Mouse (Mus musculus): ENCODE data around the gene Sarm1. TPM values are rescaled to one million over a fixed set of nuclear protein-coding genes. Genes with fewer than 3 reads are reported as not detected.

The Sarm1 gene
- polyA plus RNA-seq, 1 experiment from 2014 or later: 0.89 TPM

DNA sequence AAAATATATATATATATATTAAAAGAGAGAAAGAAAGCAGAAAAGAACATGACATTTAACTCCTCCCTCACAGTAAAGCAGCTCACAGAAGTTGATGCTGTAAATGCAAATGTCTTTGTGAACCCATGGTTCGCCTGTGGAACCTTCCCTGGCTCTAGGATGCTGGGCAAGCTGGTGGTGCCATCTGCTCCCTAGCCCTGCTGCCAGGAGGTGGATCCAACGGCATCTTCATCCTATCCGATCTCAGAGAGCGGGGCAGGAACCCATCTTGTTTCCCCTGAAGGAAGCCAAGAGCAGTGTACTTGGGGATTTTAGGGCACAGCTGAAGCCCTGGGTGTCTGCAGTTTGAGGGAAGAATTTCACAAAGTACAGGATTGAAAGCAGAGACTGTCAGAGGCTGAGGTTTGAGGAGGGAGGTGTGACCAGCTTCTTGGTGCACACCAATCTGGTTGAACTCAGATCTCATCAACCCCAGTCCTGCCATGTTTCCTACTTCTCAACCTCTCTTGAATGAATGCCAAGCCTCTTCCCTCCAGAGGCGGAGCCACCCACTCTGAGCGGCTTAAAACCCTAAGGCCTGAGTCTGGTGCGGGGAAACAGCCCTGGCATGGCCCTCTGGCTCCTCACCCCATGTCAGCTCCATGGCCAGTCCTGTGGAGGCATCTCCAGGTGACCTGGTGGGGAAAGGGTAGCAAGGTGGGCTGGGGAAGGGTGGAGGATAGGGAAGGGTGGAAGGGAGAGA lies 5.5 kb upstream of the Sarm1 start, which contains the start of gene Sebox:
Gene Sebox, plus strand, starts transcription at position 539 of the 742 bp plus-strand sequence.
- H3K27me3 ChIP-seq (ENCODE audit: control insufficient read depth, insufficient read depth, low read length): no peaks in the 10 kb centered on the region
- no peak within 1 kb of the TSS for H3K27ac ChIP-seq (replicated peaks)
- peaks cover 8% of the 10 kb centered on the region; the same call in 1 of the 2 replicates for H3K36me3 ChIP-seq (ENCODE audit: control insufficient read depth, insufficient read depth, low read length)
- TF ChIP-seq CTCF (IDR thresholded peaks at IDR 0.05; ENCODE audit: low read depth) (no peak), EP300 (optimal IDR thresholded peaks at IDR 0.05) (no peak)
- ATAC-seq (ENCODE audit: low FRiP score, low TSS enrichment) (no peak), DNase-seq (ENCODE audit: low spot score) (no peak)
- H3K9ac ChIP-seq (ENCODE audit: low read length): no peak within 1 kb of the TSS
- WGBS: 60% methylated on average over 7 of the region's 7 CpGs
- H3K4me1 ChIP-seq (replicated peaks; ENCODE audit: control insufficient read depth, insufficient read depth): no peaks in the 10 kb centered on the region
- H3K4me2 ChIP-seq (replicated peaks; ENCODE audit: low read depth): no peak within 1 kb of the TSS
- H3K9me3 ChIP-seq (ENCODE audit: control insufficient read depth, low read length): no peaks in the 10 kb centered on the region
- no peak within 1 kb of the TSS for H3K4me3 ChIP-seq (ENCODE audit: low read depth, low read length)

DNA sequence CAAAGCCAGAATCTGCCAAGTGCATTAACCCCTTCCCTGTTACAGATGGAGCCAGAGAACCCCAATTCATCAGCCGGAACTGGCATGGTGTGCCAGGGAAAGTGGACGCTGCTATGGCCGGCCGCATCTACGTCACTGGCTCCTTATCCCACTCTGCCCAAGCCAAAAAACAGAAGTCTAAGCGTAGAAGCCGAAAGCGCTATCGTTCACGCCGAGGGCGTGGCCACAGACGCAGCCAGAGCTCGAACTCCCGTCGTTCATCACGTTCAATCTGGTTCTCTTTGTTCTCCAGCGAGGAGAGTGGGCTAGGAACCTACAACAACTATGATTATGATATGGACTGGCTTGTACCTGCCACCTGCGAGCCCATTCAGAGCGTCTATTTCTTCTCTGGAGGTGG lies 4.0 kb upstream of the Sarm1 start:
- WGBS: 66% methylated on average over 20 of the region's 20 CpGs
- Histone ChIP-seq H3K27me3 (ENCODE audit: control insufficient read depth, insufficient read depth, low read length) (no peaks in the 10 kb centered on the region), H3K27ac (replicated peaks) (no peak overlapping the region), H3K4me3 (ENCODE audit: low read depth, low read length) (no peak overlapping the region), H3K4me2 (replicated peaks; ENCODE audit: low read depth) (no peak overlapping the region), H3K9me3 (ENCODE audit: control insufficient read depth, low read length) (no peaks in the 10 kb centered on the region), H3K4me1 (replicated peaks; ENCODE audit: control insufficient read depth, insufficient read depth) (no peaks in the 10 kb centered on the region; the same call in 1 of the 2 replicates), H3K36me3 (ENCODE audit: control insufficient read depth, insufficient read depth, low read length) (0 out of 2 replicates have a peak, but pooled peaks cover 3% of the 10 kb centered on the region), H3K9ac (ENCODE audit: low read length) (no peak overlapping the region)
- DNase-seq (ENCODE audit: low spot score) (no peak), ATAC-seq (ENCODE audit: low FRiP score, low TSS enrichment) (no peak)
- TF ChIP-seq CTCF (IDR thresholded peaks at IDR 0.05; ENCODE audit: low read depth) (no peak), EP300 (optimal IDR thresholded peaks at IDR 0.05) (no peak)

DNA sequence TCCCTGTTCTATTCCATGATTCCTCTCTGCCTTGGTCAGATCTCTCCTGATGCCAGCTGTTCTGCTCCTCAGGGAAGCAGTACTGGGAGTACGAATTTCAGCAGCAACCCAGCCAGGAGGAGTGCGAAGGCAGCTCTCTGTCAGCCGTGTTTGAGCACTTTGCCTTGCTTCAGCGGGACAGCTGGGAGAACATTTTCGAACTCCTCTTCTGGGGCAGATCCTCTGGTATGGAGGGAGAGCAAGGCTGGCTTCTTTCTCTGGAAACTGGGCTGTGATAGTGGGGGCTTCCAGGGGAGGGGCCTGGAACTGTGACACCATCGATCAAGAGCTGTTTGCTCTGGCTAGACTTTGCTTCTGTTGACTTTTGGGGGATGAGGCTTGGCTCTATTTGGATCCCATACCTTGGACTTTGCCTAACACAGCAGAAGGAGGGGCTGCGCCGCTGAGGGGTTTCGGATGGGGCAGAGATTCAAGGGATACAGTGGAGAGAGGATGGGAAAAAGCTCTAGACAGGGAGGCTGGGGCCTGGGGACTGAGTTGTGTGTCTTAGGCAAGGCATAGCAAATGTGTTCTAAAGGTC lies 3.2 kb upstream of the Sarm1 start:
- no peak for TF ChIP-seq CTCF (IDR thresholded peaks at IDR 0.05; ENCODE audit: low read depth)
- no peak for TF ChIP-seq EP300 (optimal IDR thresholded peaks at IDR 0.05)
- 43% methylated on average over 9 of the region's 9 CpGs for WGBS
- Histone ChIP-seq H3K36me3 (ENCODE audit: control insufficient read depth, insufficient read depth, low read length) (no peaks in the 10 kb centered on the region), H3K4me2 (replicated peaks; ENCODE audit: low read depth) (no peak overlapping the region), H3K4me1 (replicated peaks; ENCODE audit: control insufficient read depth, insufficient read depth) (no peaks in the 10 kb centered on the region; the same call in 1 of the 2 replicates), H3K9me3 (ENCODE audit: control insufficient read depth, low read length) (no peaks in the 10 kb centered on the region), H3K27ac (replicated peaks) (no peak overlapping the region), H3K4me3 (ENCODE audit: low read depth, low read length) (no peak overlapping the region), H3K27me3 (ENCODE audit: control insufficient read depth, insufficient read depth, low read length) (0 out of 2 replicates have a peak, but pooled peaks cover under 1% of the 10 kb centered on the region), H3K9ac (ENCODE audit: low read length) (no peak overlapping the region)
- DNase-seq (ENCODE audit: low spot score) (no peak), ATAC-seq (ENCODE audit: low FRiP score, low TSS enrichment) (no peak)

- 0 out of 2 replicates have a peak, but pooled peaks cover 5% of the 10 kb centered on the region for H3K27me3 ChIP-seq (ENCODE audit: control insufficient read depth, insufficient read depth, low read length)
- no peak overlapping the region for H3K4me3 ChIP-seq (ENCODE audit: low read depth, low read length)
- no peak for TF ChIP-seq EP300 (optimal IDR thresholded peaks at IDR 0.05)
- no peak for TF ChIP-seq CTCF (IDR thresholded peaks at IDR 0.05; ENCODE audit: low read depth)
Measured at GRCm38 (mm10) chr11:78499543-78499942, 2.0 kb upstream of the Sarm1 start.

GRCm38 (mm10) chr11:78499004-78499403 lies 1.4 kb upstream of the Sarm1 start, which contains the start of gene Vtn:
Gene Vtn (plus strand): TSS chr11:78499091.
- DNase-seq (ENCODE audit: low spot score) (no peak), ATAC-seq (ENCODE audit: low FRiP score, low TSS enrichment) (no peak)
- 52% methylated on average over 7 of the region's 7 CpGs for WGBS
- no peak within 1 kb of the TSS for H3K9ac ChIP-seq (ENCODE audit: low read length)
- TF ChIP-seq EP300 (optimal IDR thresholded peaks at IDR 0.05) (no peak), CTCF (IDR thresholded peaks at IDR 0.05; ENCODE audit: low read depth) (no peak)
- H3K9me3 ChIP-seq (ENCODE audit: control insufficient read depth, low read length): no peaks in the 10 kb centered on the region
- H3K27me3 ChIP-seq (ENCODE audit: control insufficient read depth, insufficient read depth, low read length): 0 out of 2 replicates have a peak, but pooled peaks cover 5% of the 10 kb centered on the region
- H3K36me3 ChIP-seq (ENCODE audit: control insufficient read depth, insufficient read depth, low read length): no peaks in the 10 kb centered on the region
- peak within 1 kb of the TSS; percentile 71 for H3K4me2 ChIP-seq (replicated peaks; ENCODE audit: low read depth)
- H3K27ac ChIP-seq (replicated peaks): 0 out of 2 replicates have a peak within 1 kb of the TSS, but pooled peaks have one; percentile 13
- no peaks in the 10 kb centered on the region; the same call in 1 of the 2 replicates for H3K4me1 ChIP-seq (replicated peaks; ENCODE audit: control insufficient read depth, insufficient read depth)
- peak within 1 kb of the TSS; percentile 40 for H3K4me3 ChIP-seq (ENCODE audit: low read depth, low read length)

More at GRCm38 (mm10) chr11:78499543-78499942, 2.0 kb upstream of the Sarm1 start:
- Histone ChIP-seq H3K4me1 (replicated peaks; ENCODE audit: control insufficient read depth, insufficient read depth) (no peaks in the 10 kb centered on the region; the same call in 1 of the 2 replicates), H3K36me3 (ENCODE audit: control insufficient read depth, insufficient read depth, low read length) (no peaks in the 10 kb centered on the region), H3K9me3 (ENCODE audit: control insufficient read depth, low read length) (no peaks in the 10 kb centered on the region), H3K27ac (replicated peaks) (no peak overlapping the region), H3K4me2 (replicated peaks; ENCODE audit: low read depth) (no peak overlapping the region), H3K9ac (ENCODE audit: low read length) (no peak overlapping the region)
- no peak for ATAC-seq (ENCODE audit: low FRiP score, low TSS enrichment)
- 35% methylated on average over 16 of the region's 16 CpGs for WGBS
- DNase-seq (ENCODE audit: low spot score): no peak
